Mouse (Mus musculus) cerebellum, adult 8-10 months (tissue): ENCODE measurements around the gene H2-M10.2.

Experiments used
- DNase-seq: peaks from one replicate; pipeline ENCODE4 v3.0.0; 2022

H2-M10.2 gene

GRCm38 (mm10) chr17:36286390-36286789 is at the start of gene H2-M10.2:
Gene H2-M10.2 (minus strand): TSS chr17:36286490.
- no peak for DNase-seq

- DNase-seq = no peak
These were observed 39.8 kb upstream of the H2-M10.2 start, which contains the start of gene H2-M10.1 for GRCm38 (mm10) chr17:36326055-36326454. Gene H2-M10.1 (minus strand): TSS chr17:36326155.

- no peak for DNase-seq
These were observed 29.5 kb upstream of the H2-M10.2 start for GRCm38 (mm10) chr17:36315689-36316253.

DNA sequence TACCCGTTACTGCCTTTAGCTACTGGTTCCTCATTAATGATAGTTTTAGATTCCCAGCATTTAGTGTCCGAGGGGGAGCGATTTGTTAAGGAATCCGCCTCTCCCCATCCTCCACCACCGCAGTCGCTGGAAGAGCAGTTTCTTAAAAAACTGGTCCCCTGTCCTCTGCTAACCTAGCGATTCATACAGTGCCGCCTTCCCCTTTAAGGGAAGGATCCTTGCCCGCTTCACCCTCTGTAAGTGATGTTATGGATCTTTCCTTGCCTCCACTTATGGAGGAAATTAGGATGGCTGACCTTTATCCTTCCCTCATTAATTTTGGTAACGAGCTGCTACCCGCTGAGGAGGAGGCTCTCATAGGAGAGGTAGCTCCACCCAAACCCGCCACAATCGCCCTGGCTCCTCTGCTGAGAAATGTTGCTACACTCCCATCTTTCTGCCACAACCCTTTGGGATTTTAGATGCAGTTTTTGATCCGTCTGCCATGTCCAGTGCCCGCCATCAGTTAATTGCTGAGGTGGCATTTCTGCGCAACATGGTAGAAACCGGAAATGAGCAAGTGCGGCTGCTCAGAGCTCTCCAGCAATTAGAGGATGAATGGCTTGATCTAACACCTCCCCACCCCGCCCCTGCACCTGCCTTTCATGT is 28.9 kb upstream of the H2-M10.2 start:
- DNase-seq = peak; percentile 80

GRCm38 (mm10) chr17:36314511-36314910 is 28.2 kb upstream of the H2-M10.2 start:
- peak; percentile 27 for DNase-seq

- no peak for DNase-seq
These were observed 23.0 kb upstream of the H2-M10.2 start for GRCm38 (mm10) chr17:36309293-36309692.

GRCm38 (mm10) chr17:36308855-36309254 is 22.6 kb upstream of the H2-M10.2 start:
- peak; percentile 76 for DNase-seq

DNA sequence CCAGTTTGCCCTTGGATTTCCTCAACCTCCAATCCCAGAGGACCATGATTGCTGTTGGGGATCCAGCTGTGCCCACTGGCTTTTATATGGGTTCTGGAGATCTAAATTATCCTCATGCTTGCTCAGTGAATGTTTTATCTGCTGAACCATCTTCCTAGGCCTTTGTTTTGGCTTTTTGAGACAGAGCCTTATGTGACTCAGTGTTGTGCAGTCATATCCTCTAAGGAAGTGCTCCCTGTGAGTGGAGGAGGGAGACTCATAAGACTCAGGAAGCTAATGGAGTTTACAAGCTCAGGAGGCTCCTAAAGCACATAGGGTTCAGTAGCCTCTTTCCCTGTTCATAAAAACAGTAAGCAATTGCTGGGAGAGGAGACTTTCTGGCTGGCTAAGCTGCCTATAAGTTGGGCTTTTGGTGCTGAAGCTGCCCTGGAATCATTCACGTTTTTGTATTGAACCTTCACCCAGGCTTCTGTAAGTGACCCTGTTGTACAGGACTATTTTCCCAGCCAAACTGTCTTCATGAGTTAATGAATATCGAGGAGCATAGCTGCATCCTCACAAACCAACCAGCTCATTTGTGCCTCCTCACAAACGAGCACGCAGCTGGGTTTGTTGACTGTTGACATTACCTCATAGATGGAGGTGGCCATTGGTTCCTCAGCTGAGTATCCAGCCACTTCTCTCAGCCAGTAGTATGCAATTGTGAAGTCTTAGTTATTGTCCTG is 4.6 kb downstream of the H2-M10.2 start:
- DNase-seq = no peak

DNA sequence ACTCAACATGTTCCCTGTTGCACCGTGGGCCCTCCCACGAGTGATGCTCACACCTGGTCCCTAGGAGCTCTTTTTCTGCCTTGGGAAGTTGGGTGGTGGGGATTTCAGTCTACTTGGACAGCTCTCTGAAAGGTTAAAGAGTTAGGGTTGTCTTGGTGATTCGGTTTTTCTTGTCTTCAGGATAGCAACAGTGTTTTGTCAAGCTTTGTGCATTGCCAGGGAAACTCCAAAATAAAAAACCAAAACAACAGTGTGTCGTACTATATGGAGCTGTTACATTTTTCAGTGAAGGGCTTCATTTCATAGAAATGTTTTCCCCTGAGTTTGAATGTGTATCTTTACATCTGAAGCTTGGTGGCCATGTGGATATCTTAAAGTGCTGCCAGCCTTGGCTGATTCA is 11.5 kb downstream of the H2-M10.2 start:
- DNase-seq = no peak

- no peak for DNase-seq
These were observed 12.5 kb downstream of the H2-M10.2 start for GRCm38 (mm10) chr17:36273796-36274195.

- no peak for DNase-seq
These were observed 13.5 kb downstream of the H2-M10.2 start for GRCm38 (mm10) chr17:36272643-36273366.

GRCm38 (mm10) chr17:36271586-36272256 is 14.6 kb downstream of the H2-M10.2 start, which contains the start of gene Trim39:
Gene Trim39 (minus strand): TSS chr17:36272247.
- DNase-seq = peak; percentile 91

DNA sequence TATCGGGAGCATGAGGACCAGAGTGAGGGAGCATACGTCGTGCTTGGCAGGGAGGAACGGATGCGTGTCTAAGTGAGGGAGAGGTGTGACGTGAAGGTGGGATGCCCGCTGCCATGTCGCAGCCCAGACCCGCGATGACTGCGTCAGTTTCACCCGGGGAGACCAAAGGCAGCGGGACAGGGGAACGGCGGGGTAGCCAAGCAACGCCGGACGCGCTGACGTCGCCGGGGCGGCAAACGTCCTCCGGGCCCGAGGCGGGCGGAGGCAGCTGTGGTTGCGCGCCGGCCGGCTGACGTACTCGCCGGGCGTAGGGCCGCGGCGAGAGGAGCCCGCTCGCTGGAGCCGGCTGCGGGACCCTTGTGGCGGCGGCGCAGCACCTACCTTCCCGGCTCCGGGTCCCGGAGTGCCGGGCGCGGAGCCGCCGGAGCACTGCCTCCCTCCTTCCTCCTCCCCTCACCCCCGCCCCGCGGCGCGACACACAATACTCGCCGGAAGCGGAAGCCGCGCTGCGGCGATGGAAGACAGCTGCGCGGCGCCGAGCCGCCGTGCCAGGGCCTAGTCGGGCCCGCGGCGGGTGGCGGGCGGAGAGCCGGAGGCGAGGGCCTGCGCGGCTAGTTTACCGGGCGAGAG is 15.2 kb downstream of the H2-M10.2 start:
- peak; percentile 93 for DNase-seq

GRCm38 (mm10) chr17:36265834-36266233 is 20.5 kb downstream of the H2-M10.2 start:
- DNase-seq = no peak

DNA sequence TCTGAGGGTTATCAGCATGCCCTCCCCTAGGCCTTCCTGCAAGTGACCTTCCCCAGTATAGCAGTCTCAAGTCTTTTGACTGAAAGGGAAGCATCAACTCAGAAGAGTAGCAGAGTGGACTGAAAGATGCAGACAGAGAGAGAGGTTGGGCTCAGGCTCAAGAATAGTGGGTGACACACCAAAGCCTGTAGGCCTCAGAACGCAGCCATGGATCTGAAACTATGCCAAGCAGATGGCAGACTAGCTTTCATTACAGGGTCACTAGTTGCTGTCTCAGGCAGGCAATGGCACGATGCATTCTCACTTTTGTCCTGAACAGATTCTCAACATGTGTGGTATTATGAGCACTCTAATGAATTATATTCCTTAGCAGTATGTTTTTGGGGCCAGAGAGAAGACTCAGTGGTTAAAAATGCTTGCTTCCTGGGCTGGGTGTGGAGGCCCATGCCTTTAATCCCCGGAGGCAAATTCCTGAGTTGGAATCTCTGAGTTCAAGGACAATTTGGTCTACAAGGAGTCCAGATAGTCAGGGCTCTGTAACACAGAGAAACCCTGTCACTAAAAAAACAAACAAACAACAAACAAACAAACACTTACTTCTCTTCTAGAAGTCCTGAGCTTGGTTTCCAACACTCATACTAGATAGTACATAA is 21.9 kb downstream of the H2-M10.2 start:
- DNase-seq = no peak

DNA sequence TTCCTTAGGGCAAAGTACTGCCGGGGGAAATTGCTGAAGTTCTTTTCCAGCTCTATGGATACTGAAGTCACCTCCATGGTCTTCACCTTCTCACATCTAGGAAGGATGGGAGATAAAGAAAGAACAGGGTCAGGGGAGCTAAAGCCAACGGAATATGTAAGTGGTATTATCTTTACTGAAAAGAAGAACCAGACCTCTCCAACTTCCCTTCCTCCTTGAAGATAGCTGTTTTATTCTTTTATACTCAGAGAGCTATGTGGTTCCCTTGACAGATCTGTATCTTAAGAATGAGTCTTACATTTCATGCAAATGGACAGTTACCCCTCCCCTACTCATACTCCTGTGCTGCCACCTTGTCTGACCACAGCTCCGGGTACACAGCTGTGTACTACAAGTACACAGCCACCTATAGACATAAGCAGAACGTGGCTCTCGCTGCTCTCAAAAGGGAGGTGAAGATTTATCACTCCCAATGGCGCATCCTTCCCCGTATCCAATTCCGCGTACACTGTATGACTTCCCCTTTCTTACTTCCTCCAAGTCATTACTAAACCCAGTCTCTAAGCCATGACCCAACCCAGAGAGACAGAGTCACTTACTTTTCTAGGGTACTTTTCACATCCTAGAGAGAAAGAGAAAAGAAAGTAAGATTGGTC is 24.7 kb downstream of the H2-M10.2 start:
- DNase-seq = no peak

DNA sequence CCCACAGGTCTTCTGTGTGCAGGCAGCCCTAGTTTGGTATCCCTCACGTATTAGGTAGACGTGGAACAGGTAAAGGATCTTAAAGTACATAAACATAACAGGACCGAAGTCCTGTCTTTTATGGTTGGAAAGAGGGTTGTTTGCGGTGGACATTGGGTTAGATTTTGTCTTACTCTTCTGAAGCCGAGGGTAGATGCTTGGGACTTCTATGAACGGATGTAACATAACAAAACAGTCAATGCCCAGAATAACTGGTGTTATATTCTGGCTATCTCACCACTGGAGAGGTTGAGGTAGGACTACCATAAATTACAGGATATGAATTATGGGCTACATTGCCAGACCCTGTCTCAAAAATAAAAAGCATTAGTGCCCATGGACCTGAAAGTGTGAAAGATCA is 28.3 kb downstream of the H2-M10.2 start, which contains the start of gene Rpp21:
Gene Rpp21, minus strand, starts transcription at position 101 of the 400 bp plus-strand sequence.
- no peak for DNase-seq

- DNase-seq = peak; percentile 87
These were observed 28.9 kb downstream of the H2-M10.2 start for GRCm38 (mm10) chr17:36257241-36257947.

DNA sequence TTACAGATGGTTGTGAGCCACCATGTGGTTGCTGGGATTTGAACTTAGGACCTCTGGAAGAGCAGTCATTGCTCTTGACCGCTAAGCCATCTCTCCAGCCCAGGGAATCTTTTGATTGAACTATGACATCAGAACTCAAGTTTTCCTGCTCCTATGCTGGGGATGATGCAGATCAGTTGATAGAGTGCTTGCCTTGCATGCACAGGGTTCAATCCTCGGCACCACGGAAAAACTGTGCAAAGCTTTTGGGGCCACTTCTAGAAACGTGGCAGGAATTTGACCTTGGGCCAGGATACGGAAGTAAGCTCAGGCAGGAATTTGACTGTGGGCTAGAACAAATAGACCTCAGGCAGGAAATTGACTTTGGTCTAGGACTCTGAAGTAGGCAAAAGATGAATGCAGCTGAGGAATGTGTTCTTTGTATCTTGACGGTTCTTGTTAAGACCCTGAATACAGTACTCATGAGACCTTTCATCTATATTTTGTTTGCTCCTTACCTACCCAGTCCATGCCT is 33.1 kb downstream of the H2-M10.2 start:
- DNase-seq = no peak

GRCm38 (mm10) chr17:36252250-36252876 is 33.9 kb downstream of the H2-M10.2 start:
- DNase-seq = no peak
